Mouse (Mus musculus): ENCODE measurements around the gene Npr3.

DNA sequence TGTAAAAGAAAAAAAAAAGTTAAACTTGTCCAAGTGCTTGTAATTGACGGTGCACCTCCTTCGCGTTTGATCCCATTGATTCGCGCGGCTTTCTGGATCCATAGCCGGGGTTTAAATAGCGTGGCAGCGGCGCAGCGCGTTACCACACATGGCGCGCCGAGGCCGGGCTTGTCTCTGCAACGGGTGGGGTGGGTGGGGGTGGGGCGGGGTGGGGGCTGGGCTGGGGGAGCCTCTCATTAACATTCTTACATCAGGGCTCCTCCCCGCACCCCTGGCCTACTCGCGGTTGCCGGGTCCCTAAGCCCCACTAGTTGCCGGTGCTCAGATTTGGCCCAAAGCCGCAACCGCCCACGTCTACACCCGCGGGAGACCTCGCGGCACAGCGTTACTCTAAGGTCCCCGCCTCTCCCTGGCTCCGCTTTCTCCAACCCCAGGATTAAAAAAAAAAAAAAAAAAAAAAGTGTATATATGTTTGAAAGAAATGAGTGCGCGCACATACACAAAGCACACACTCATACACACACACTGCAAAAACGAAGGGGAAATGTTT lies 991 bp downstream of the Npr3 start:
- TF ChIP-seq GATA1 (IDR thresholded peaks at IDR 0.05; ENCODE audit: borderline replicate concordance, low read length) (no peak), FLI1 (IDR thresholded peaks at IDR 0.05; ENCODE audit: low read length) (no peak)
